Mouse (Mus musculus) liver, adult 2 months (tissue): Measurements from ENCODE around the gene S1pr4. TPM values are rescaled to one million over a fixed set of nuclear protein-coding genes. Genes with fewer than 3 reads are reported as not detected.

Source experiments
- DNase-seq: peaks from one replicate; pipeline ENCODE4 v3.0.0-alpha.2; 2011; ENCODE audit warnings: low read depth, low spot score; ENCODE audit errors: extremely low read depth
- H3K27ac ChIP-seq: fragments of 200-500 bp; replicated peaks from 2 replicates; pipeline ENCODE4 v1.5.1; 2012; ENCODE audit warnings: low read depth, mild to moderate bottlenecking, control low read depth, inconsistent platforms, low read length; ENCODE audit not compliant: insufficient read depth
- H3K27me3 ChIP-seq: fragments of 200-500 bp; 2 replicates; pipeline ENCODE4 v1.6.1; 2012; ENCODE audit warnings: mild to moderate bottlenecking, moderate library complexity, low read length, inconsistent platforms; ENCODE audit not compliant: control insufficient read depth, insufficient read depth
- H3K36me3 ChIP-seq: fragments of 200-500 bp; 2 replicates; pipeline ENCODE4 v1.6.1; 2012; ENCODE audit warnings: low read length, inconsistent platforms; ENCODE audit not compliant: control insufficient read depth, insufficient read depth
- H3K4me1 ChIP-seq: fragments of 200-500 bp; 2 replicates; pipeline ENCODE4 v1.6.1; 2011; ENCODE audit warnings: low read length; ENCODE audit not compliant: control insufficient read depth, insufficient read depth
- H3K4me3 ChIP-seq: fragments of 200-500 bp; 2 replicates; pipeline ENCODE4 v1.5.1; 2011; ENCODE audit warnings: low read depth, mild to moderate bottlenecking, control low read depth, low read length, moderate library complexity; ENCODE audit not compliant: insufficient read depth
- H3K79me2 ChIP-seq: fragments of 200-500 bp; 2 replicates; pipeline ENCODE4 v1.6.1; 2012; ENCODE audit warnings: inconsistent platforms, mild to moderate bottlenecking, low read length, moderate library complexity; ENCODE audit not compliant: control insufficient read depth, insufficient read depth
- H3K9ac ChIP-seq: fragments of 200-500 bp; 2 replicates; pipeline ENCODE4 v1.6.1; 2012; ENCODE audit warnings: low read depth, mild to moderate bottlenecking, control low read depth, inconsistent platforms, low read length
- CTCF ChIP-seq: fragments of 200-500 bp; IDR thresholded peaks from 2 replicates; pipeline ENCODE4 v1.5.1; 2011; ENCODE audit warnings: low read depth, low read length, control low read depth
- POLR2A ChIP-seq: fragments of 200-500 bp; IDR thresholded peaks from 2 replicates; pipeline ENCODE4 v1.6.1; 2011; ENCODE audit warnings: low read length, control low read depth; ENCODE audit not compliant: insufficient read depth; ENCODE audit errors: extremely low read depth
- WGBS: fragments of 180-500 bp; shearing (Covaris S2); methylation state at CpG from one replicate; pipeline ENCODE4 v1.1.7; 2018; 5-methylcytosine and 5-hydroxymethylcytosine counted together
- polyA plus RNA-seq: library from polyadenylated mRNA; depleted of rRNA; stranded (reverse); fragments of >200 nt; gene quantifications from 2 replicates; pipeline ENCODE4 v1.2.3, GENCODE M21; 2012
- total RNA-seq: library from RNA; depleted of rRNA; stranded (reverse); fragments of >200 nt; gene quantifications from 2 replicates; pipeline ENCODE4 v1.2.3, GENCODE M21; 2014

The S1pr4 gene
- total and polyA plus RNA-seq, 2 experiments, result 0.28 to 1.5 TPM

DNA sequence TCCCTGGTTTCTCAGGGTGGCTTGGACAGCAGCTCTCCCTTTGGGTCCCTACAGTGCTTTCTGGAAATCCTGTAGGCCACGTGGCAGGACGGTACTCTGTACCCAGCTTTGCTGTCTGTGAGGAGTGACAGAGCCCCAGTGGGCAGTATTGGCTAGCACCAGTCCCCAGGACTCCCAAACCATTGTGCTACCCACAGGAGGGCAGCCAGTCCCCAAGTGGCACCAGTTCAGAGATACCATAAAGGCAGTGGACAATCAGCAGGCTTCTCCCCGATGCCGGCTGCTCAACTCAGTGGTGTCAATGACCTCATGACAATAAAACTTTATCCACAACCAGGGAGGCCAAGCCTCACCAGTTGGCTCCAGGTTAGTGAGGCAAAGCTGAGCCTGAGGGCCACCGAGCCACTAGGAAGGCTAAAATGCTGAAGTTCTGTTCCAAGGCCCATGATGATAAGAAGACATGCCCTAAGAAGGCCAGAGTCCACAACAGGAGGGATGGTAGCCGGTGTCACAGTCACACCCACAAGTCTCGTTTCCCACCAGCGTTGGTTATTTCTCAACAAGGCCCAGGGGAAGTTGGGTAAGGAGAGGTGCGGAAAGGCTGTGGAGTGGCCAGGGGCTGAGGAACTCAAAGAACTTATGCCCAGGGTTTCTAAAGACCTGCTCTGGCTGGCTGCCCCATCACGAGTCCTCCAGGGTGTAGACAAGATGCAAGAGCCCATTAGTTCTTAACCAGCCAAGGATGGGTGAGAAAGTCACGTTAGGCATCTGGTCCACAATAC, 5.5 kb downstream of the S1pr4 start:
- no peak overlapping the region for H3K27ac ChIP-seq
- H3K36me3 ChIP-seq, result no peaks in the 10 kb centered on the region; the same call in 1 of the 2 replicates
- WGBS, result 69% methylated on average over 11 of the region's 11 CpGs
- DNase-seq, result no peak
- H3K27me3 ChIP-seq, result no peaks in the 10 kb centered on the region
- H3K9ac ChIP-seq, result no peak overlapping the region
- no peak overlapping the region for H3K4me3 ChIP-seq
- peaks cover 17% of the 10 kb centered on the region; the same call in 1 of the 2 replicates for H3K79me2 ChIP-seq
- H3K4me1 ChIP-seq, result peaks cover 9% of the 10 kb centered on the region
- TF ChIP-seq CTCF, result no peak
- no peak for TF ChIP-seq POLR2A

DNA sequence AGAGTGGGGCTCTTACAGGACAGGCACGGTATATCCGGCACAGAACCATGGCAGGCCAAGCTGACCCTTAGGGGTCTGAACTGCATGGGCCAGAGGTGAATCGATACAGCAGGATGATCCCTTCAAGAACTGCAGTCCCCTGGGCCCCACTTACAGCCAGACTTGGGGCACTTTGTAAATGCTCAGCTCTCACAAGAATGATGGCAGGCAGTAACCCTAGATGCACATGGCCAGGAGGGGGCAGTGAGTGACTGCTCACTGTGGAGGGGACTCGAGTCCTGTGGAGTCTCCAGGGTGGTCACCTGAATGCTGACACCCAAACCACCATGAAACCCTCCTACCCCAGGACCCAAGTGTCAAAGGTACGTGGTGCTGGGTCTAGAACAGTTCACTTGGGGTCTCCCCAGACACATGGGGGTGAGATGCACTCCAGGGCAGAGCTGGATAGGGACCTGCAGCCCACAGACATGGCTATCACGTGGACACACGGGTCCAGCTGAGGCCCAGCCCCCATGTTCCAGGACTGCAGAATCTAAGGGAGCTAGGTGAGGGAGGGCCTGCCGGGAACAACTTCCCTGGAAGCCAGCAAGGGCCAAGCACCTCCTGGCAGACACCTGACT, 6.2 kb downstream of the S1pr4 start:
- DNase-seq, result no peak
- WGBS, result 84% methylated on average over 8 of the region's 8 CpGs
- Histone ChIP-seq H3K27ac (no peak overlapping the region), H3K9ac (no peak overlapping the region), H3K4me1 (peaks cover 9% of the 10 kb centered on the region), H3K36me3 (no peaks in the 10 kb centered on the region; the same call in 1 of the 2 replicates), H3K27me3 (no peaks in the 10 kb centered on the region), H3K79me2 (peaks cover 17% of the 10 kb centered on the region; the same call in 1 of the 2 replicates), H3K4me3 (no peak overlapping the region)
- TF ChIP-seq POLR2A (no peak), CTCF (peak; percentile 15; the same call in 1 of the 2 replicates)

- no peak overlapping the region for H3K4me3 ChIP-seq
- H3K27me3 ChIP-seq, result no peaks in the 10 kb centered on the region
- peaks cover 9% of the 10 kb centered on the region for H3K4me1 ChIP-seq
- WGBS, result 97% methylated on average over 11 of the region's 11 CpGs
- no peak overlapping the region for H3K27ac ChIP-seq
- no peak overlapping the region for H3K9ac ChIP-seq
- H3K36me3 ChIP-seq, result no peaks in the 10 kb centered on the region; the same call in 1 of the 2 replicates
- TF ChIP-seq CTCF, result no peak
- no peak for TF ChIP-seq POLR2A
- DNase-seq, result no peak
- H3K79me2 ChIP-seq, result peaks cover 17% of the 10 kb centered on the region; the same call in 1 of the 2 replicates
These were observed 7.2 kb downstream of the S1pr4 start for GRCm38 (mm10) chr10:81492606-81493240.

DNA sequence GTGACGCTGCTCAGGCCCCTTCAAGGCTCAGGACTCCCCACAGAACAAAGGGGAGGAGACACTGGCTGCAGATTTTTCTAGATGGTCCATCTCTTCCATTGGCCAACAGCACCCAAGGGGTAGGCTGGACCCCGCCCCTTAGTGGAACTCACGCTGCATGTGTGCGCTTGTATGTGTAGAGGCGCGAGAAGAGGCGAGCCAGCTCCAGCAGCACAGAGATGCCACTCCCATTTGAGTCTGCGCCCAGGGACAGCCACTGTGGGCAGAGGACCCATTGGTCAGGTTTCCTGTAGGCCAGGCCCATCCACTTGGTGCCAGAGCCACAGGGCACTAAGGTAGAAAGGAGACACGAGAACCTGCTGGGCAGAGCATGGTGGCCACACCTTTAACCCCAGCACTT, 8.9 kb downstream of the S1pr4 start:
- Histone ChIP-seq H3K27ac (no peak overlapping the region), H3K9ac (no peak overlapping the region), H3K36me3 (peaks cover 2% of the 10 kb centered on the region; the same call in 1 of the 2 replicates), H3K27me3 (no peaks in the 10 kb centered on the region), H3K4me3 (no peak overlapping the region), H3K79me2 (peaks cover 16% of the 10 kb centered on the region; the same call in 1 of the 2 replicates), H3K4me1 (peaks cover 9% of the 10 kb centered on the region)
- TF ChIP-seq POLR2A, result no peak
- TF ChIP-seq CTCF, result no peak
- 88% methylated on average over 9 of the region's 9 CpGs for WGBS
- no peak for DNase-seq

DNA sequence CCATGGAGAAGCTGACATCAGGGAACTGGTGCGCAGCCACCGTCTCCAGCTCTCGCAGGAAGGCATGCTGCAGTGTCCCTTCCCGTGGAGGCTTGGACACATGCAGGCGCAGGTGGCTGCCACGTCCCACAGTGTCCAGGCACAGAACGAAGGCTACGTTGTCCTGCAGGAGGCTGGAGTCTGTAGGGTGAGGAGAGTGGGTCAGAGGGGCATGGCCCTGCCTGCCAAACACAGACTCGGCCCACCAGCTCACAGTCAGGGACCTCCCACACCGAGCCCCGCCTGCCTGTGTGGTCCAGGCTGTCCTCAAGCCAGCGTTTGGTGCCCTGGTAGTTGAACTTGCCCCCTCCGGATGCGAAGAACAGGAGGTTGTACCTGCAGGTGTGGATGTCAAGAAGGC, 10.0 kb downstream of the S1pr4 start:
- Histone ChIP-seq H3K4me1 (peaks cover 6% of the 10 kb centered on the region), H3K9ac (no peak overlapping the region), H3K4me3 (no peak overlapping the region), H3K79me2 (peaks cover 5% of the 10 kb centered on the region; the same call in 1 of the 2 replicates), H3K27me3 (no peaks in the 10 kb centered on the region), H3K27ac (no peak overlapping the region), H3K36me3 (peaks cover 2% of the 10 kb centered on the region; the same call in 1 of the 2 replicates)
- WGBS, result 87% methylated on average over 14 of the region's 14 CpGs
- no peak for DNase-seq
- no peak for TF ChIP-seq CTCF
- TF ChIP-seq POLR2A, result no peak
